Mouse (Mus musculus) E14TG2a.4 (cell line): ENCODE data around the gene Tnfaip1.

Source experiments
- H3K27me3 ChIP-seq: 2 replicates; pipeline ENCODE4 v1.6.1; 2014; ENCODE audit warnings: low read length, control low read depth; ENCODE audit not compliant: insufficient read depth
- H3K36me3 ChIP-seq: 2 replicates; pipeline ENCODE4 v1.6.1; 2014; ENCODE audit warnings: low read length, control low read depth; ENCODE audit not compliant: insufficient read depth
- H3K4me1 ChIP-seq: replicated peaks from 2 replicates; pipeline ENCODE4 v1.6.1; 2014; ENCODE audit warnings: low read depth, low read length, control low read depth
- H3K4me3 ChIP-seq: replicated peaks from 2 replicates; pipeline ENCODE4 v1.5.1; 2014; ENCODE audit warnings: mild to moderate bottlenecking, low read length
- H3K9me3 ChIP-seq: 2 replicates; pipeline ENCODE4 v1.6.1; 2014; ENCODE audit warnings: low read length, control low read depth
- CTCF ChIP-seq: conservative IDR thresholded peaks from 2 replicates; pipeline ENCODE4 v1.5.1; 2014; ENCODE audit warnings: low read length
- NANOG ChIP-seq: IDR thresholded peaks from 2 replicates; pipeline ENCODE4 v1.6.1; 2014; ENCODE audit warnings: borderline replicate concordance, low read length, mixed read lengths
- POU5F1 ChIP-seq: IDR thresholded peaks from 2 replicates; pipeline ENCODE4 v1.6.1; 2014; ENCODE audit warnings: low read length, borderline replicate concordance

Gene Tnfaip1

DNA sequence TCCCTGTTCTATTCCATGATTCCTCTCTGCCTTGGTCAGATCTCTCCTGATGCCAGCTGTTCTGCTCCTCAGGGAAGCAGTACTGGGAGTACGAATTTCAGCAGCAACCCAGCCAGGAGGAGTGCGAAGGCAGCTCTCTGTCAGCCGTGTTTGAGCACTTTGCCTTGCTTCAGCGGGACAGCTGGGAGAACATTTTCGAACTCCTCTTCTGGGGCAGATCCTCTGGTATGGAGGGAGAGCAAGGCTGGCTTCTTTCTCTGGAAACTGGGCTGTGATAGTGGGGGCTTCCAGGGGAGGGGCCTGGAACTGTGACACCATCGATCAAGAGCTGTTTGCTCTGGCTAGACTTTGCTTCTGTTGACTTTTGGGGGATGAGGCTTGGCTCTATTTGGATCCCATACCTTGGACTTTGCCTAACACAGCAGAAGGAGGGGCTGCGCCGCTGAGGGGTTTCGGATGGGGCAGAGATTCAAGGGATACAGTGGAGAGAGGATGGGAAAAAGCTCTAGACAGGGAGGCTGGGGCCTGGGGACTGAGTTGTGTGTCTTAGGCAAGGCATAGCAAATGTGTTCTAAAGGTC is 35.4 kb downstream of the Tnfaip1 start:
- H3K9me3 ChIP-seq, result no peaks in the 10 kb centered on the region
- H3K4me3 ChIP-seq, result no peak overlapping the region
- TF ChIP-seq CTCF (no peak), POU5F1 (no peak), NANOG (no peak)
- H3K4me1 ChIP-seq, result peaks cover 42% of the 10 kb centered on the region
- H3K36me3 ChIP-seq, result peaks cover 25% of the 10 kb centered on the region
- H3K27me3 ChIP-seq, result peaks cover 51% of the 10 kb centered on the region

DNA sequence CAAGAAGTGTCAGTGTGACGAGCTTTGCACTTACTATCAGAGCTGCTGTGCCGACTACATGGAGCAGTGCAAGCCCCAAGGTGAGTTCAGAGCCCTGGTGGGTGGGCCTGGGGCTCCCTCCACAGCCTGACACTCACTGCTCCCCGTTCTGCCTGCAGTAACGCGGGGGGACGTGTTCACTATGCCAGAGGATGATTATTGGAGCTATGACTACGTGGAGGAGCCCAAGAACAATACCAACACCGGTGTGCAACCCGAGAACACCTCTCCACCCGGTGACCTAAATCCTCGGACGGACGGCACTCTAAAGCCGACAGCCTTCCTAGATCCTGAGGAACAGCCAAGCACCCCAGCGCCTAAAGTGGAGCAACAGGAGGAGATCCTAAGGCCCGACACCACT is 36.6 kb downstream of the Tnfaip1 start:
- Histone ChIP-seq H3K4me1 (peaks cover 42% of the 10 kb centered on the region), H3K4me3 (no peak overlapping the region), H3K27me3 (peaks cover 62% of the 10 kb centered on the region), H3K36me3 (peaks cover 14% of the 10 kb centered on the region; the same call in 1 of the 2 replicates), H3K9me3 (no peaks in the 10 kb centered on the region)
- TF ChIP-seq CTCF (no peak), NANOG (no peak), POU5F1 (no peak)

DNA sequence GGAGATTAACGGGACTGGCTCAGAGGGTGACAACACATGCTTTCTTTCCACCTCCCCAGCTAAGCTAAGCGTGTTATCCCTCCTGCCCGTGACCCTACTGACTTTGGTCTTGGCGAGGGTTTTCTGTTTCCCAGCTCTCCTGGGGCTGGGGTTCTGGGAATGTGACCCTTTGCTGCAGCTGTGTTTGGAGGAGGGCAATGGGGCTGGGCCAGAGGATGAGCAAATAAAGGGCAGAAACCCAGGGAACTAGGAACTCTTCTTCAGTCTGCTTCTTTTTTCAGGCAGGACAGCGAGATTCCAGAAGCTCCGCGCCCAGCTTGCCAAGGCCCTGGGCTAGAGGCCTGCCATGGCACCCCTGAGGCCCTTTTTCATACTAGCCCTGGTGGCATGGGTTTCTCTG is 37.1 kb downstream of the Tnfaip1 start, which contains the start of gene Vtn:
Gene Vtn (plus strand): TSS at position 88 of the 400 bp plus-strand sequence.
- Histone ChIP-seq H3K4me1 (peaks cover 42% of the 10 kb centered on the region), H3K4me3 (peak within 1 kb of the TSS; percentile 85), H3K9me3 (no peaks in the 10 kb centered on the region), H3K27me3 (peaks cover 67% of the 10 kb centered on the region), H3K36me3 (peaks cover 8% of the 10 kb centered on the region; the same call in 1 of the 2 replicates)
- TF ChIP-seq POU5F1 (no peak), CTCF (no peak), NANOG (no peak)

DNA sequence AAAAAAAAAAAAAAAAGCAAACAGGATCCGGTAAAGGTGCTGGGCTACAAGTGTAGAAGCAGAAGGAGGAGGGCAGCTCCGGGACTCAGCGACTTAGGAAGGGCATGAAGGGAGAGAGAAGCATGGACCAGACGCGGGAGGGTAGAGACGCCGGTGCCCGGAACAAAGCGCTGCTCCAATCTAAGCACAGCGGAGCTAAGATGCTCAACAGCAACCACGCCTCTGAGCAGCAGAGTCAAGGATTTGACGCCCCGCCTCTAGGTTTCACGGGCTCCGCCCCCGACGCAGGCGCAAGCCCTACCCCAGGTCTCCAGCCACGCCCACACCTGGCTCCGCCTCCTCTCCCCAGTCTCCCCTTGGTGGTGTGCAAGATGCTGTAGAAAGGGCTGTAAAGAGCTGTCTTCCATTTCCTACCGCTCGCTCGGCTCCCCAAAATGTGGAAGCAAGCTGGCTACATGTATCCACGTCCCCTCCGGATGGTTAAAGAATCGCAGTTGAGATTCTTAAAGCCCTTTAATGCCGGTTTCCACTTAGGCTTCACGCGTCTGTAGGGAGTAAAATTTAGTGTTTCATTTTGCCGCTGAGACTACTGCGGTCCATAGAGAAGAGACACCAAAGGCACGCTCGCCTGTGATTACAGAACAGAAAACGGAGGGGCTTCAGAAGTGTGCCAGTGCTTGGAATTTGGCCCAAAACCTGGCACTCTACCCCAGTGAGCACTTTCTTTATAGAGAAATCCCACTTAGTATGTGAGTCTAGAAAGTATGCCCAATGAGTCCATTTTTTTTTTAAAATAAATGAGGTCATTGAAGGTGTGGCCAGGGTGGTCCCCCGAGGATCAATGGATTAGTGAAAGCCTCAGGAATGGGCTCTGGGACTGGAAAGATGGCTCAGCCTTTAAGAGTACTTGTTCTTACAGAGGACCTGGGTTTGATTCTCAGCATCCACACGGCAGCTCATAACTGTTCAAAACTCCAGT is 38.3 kb downstream of the Tnfaip1 start, which contains the start of gene Sarm1:
Gene Sarm1 (minus strand): TSS at position 211 of the 979 bp plus-strand sequence.
- no peak for TF ChIP-seq NANOG
- TF ChIP-seq CTCF, result no peak
- TF ChIP-seq POU5F1, result no peak
- H3K4me1 ChIP-seq, result peaks cover 36% of the 10 kb centered on the region
- no peaks in the 10 kb centered on the region for H3K9me3 ChIP-seq
- H3K27me3 ChIP-seq, result peaks cover 73% of the 10 kb centered on the region
- H3K36me3 ChIP-seq, result no peaks in the 10 kb centered on the region
- peak within 1 kb of the TSS; percentile 85 for H3K4me3 ChIP-seq

DNA sequence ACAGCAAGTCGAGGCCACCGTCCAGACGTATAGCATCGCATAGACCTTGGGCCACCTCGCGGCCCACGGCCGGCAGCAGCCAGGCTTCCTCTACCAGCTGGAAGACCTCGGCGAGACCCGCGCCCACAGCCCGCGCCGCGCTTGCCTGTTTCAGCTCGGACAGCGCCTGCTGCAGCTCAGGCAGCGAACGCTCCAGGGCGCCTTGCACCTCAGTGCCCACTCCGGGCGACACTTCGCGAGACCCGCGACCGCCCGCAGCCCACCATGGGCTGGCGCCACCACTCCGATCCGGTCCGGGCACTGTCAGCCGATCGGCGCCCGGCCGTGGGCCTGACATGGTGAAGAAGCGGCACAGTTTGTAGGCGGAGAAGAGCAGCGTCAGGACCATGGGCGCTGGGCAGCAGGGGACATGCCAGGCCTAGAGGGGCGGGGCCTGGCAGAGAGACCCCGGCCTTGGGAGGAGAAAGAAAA is 39.0 kb downstream of the Tnfaip1 start:
- Histone ChIP-seq H3K4me3 (peak overlapping the region; percentile 85), H3K4me1 (peaks cover 31% of the 10 kb centered on the region), H3K27me3 (peaks cover 76% of the 10 kb centered on the region), H3K9me3 (no peaks in the 10 kb centered on the region), H3K36me3 (no peaks in the 10 kb centered on the region)
- TF ChIP-seq NANOG (no peak), POU5F1 (no peak), CTCF (no peak)

DNA sequence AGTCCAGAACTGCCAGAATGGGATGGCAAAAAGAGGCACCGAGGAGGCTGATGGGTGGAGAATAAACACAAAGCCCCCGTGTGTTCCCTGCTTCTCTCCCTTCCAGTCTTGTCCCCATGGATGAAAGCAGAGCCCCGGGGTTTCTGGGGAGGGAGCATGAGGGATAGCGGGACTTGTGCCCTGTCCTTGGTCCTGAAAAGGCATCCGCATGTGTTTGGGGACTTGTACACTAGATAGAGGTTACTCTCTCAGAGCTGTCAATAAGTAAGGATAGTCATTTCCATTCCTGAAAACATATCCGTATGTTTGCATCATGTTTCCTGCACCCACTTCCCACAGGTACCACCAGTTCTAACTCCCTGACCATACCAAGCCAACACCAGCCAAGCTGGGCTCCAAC is 40.2 kb downstream of the Tnfaip1 start:
- TF ChIP-seq NANOG (no peak), POU5F1 (no peak), CTCF (no peak)
- Histone ChIP-seq H3K36me3 (no peaks in the 10 kb centered on the region), H3K4me3 (no peak overlapping the region), H3K4me1 (peaks cover 29% of the 10 kb centered on the region), H3K9me3 (no peaks in the 10 kb centered on the region), H3K27me3 (peaks cover 77% of the 10 kb centered on the region)

DNA sequence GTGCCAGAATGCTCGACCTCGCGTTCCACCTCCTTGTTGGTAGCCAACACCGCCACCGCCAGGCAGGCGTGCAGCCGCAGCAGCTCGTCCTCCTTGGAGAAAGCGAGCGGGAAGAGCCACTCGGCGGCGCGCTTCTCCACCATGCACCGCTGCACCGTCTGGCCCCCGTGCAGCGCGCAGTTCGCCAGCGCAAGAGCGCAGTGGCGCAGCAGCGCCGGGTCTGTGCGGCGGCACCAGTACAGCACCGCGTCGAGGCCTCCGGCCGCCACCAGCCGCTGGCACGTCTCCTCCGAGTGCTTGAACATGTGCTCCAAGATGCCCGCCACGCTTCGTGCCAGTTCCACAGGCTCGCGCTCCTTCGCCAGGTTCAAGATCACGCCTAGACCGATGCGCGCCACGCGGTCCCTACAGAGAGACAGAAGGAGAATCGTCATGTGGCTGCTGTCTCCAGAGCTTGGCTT is 45.3 kb downstream of the Tnfaip1 start:
- H3K4me3 ChIP-seq, result peak overlapping the region; percentile 74
- H3K9me3 ChIP-seq, result no peaks in the 10 kb centered on the region
- TF ChIP-seq CTCF (no peak), POU5F1 (no peak), NANOG (no peak)
- H3K27me3 ChIP-seq, result peaks cover 87% of the 10 kb centered on the region
- H3K4me1 ChIP-seq, result peaks cover 25% of the 10 kb centered on the region
- no peaks in the 10 kb centered on the region for H3K36me3 ChIP-seq

DNA sequence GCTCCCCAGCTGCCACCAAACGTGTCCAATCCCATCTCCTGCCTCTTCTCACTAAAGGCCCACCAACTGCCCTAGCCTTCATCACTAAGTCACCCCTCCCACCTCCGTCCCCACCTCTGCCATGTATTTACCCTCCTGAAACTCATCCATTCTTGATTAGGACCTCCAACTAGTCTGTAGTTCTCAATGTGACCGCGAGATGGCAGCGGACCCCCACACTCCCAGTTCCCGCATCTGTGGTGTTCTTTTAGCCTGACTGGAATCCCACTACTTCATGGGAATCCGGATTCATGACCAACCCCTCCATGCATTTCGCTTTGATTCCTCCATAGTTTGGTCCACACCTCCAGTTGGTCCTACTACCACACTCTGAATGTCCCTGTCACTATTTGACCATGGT is 48.0 kb downstream of the Tnfaip1 start:
- Histone ChIP-seq H3K4me3 (peak overlapping the region; percentile 74), H3K9me3 (no peaks in the 10 kb centered on the region), H3K27me3 (peaks cover 86% of the 10 kb centered on the region), H3K36me3 (no peaks in the 10 kb centered on the region), H3K4me1 (peaks cover 33% of the 10 kb centered on the region)
- TF ChIP-seq POU5F1 (no peak), CTCF (peak; percentile 84)
